Mouse (Mus musculus): Measurements from ENCODE around the gene Kpna1. TPM values are rescaled to one million over a fixed set of nuclear protein-coding genes. Genes with fewer than 3 reads are reported as not detected.
"Not testable (repeated sequence)": the region's sequence is repeated elsewhere in the genome, so short reads cannot be mapped to it uniquely, and the experiment has no call there.

The Kpna1 gene
- total RNA-seq, 2 experiments from 2014 or later = 176 to 180 TPM

GRCm38 (mm10) chr16:36057933-36058475, 79.5 kb downstream of the Kpna1 start:
- DNase-seq = peak; percentile 29
- TF ChIP-seq CTCF (IDR thresholded peaks at IDR 0.05) = no peak
- intact Hi-C loops (cut with DNase I) = no loop called here
- H3K4me3 ChIP-seq = no peak overlapping the region
- peak overlapping the region; percentile 71 for H3K27ac ChIP-seq

GRCm38 (mm10) chr16:36062534-36062933, 84.0 kb downstream of the Kpna1 start:
- H3K27ac ChIP-seq = peak overlapping the region; percentile 83
- intact Hi-C loops (cut with DNase I); H3K4me3 ChIP-seq; DNase-seq: not testable (repeated sequence)

- peak; percentile 38 for DNase-seq
- TF ChIP-seq CTCF (IDR thresholded peaks at IDR 0.05) = no peak
- peak overlapping the region; percentile 15; the same call in 1 of the 2 replicates for H3K4me3 ChIP-seq
- intact Hi-C loops (cut with DNase I) = no loop called here
- H3K27ac ChIP-seq = peak overlapping the region; percentile 83
Observed at GRCm38 (mm10) chr16:36063315-36063714, 84.8 kb downstream of the Kpna1 start.

- Histone ChIP-seq H3K4me3 (no peak overlapping the region), H3K27ac (no peak overlapping the region)
- intact Hi-C loops (cut with DNase I) = no loop called here
- TF ChIP-seq CTCF (IDR thresholded peaks at IDR 0.05) = no peak
- no peak for DNase-seq
Observed at GRCm38 (mm10) chr16:36064904-36065303, 86.4 kb downstream of the Kpna1 start.

GRCm38 (mm10) chr16:36067694-36068093, 89.1 kb downstream of the Kpna1 start:
- intact Hi-C loops (cut with DNase I) = no loop called here

GRCm38 (mm10) chr16:36068356-36068755, 89.8 kb downstream of the Kpna1 start:
- DNase-seq = no peak
- no peak for TF ChIP-seq CTCF (IDR thresholded peaks at IDR 0.05)
- intact Hi-C loops (cut with DNase I) = no loop called here
- H3K4me3 ChIP-seq = peak overlapping the region; percentile 19
- peak overlapping the region; percentile 98; the same call in 1 of the 2 replicates for H3K27ac ChIP-seq

More at GRCm38 (mm10) chr16:36067694-36068093, 89.1 kb downstream of the Kpna1 start:
- H3K27ac ChIP-seq = peak overlapping the region; percentile 41; the same call in 1 of the 2 replicates
- no peak overlapping the region for H3K4me3 ChIP-seq
- no peak for TF ChIP-seq CTCF (IDR thresholded peaks at IDR 0.05)
- no peak for DNase-seq

- peak overlapping the region; percentile 98 for H3K27ac ChIP-seq
- no peak for TF ChIP-seq CTCF (IDR thresholded peaks at IDR 0.05)
- intact Hi-C loops (cut with DNase I) = loop anchor here (2.0 to 10.0 kb wide), 2 partner anchors 87 to 945 kb away; partner anchors contain the start of gene Polq
Observed at GRCm38 (mm10) chr16:36069819-36070575, 91.4 kb downstream of the Kpna1 start.

GRCm38 (mm10) chr16:36071071-36071449, 92.5 kb downstream of the Kpna1 start:
- no peak for DNase-seq
- peak overlapping the region; percentile 98 for H3K27ac ChIP-seq
- H3K4me3 ChIP-seq = peak overlapping the region; percentile 84
- TF ChIP-seq CTCF (IDR thresholded peaks at IDR 0.05) = no peak
- intact Hi-C loops (cut with DNase I) = loop anchor here (2.0 to 10.0 kb wide), 2 partner anchors 88 to 944 kb away; partner anchors contain the start of gene Polq

More at GRCm38 (mm10) chr16:36069819-36070575, 91.4 kb downstream of the Kpna1 start:
- H3K4me3 ChIP-seq = peak overlapping the region; percentile 84
- no peak for DNase-seq

- H3K27ac ChIP-seq = peak within 1 kb of the TSS; percentile 98
- DNase-seq = peak; percentile 97
- H3K4me3 ChIP-seq = peak within 1 kb of the TSS; percentile 84
- peak; percentile 33; the same call in 1 of the 2 replicates for TF ChIP-seq CTCF (IDR thresholded peaks at IDR 0.05)
- intact Hi-C loops (cut with DNase I) = loop anchor here (2.0 to 10.0 kb wide), 2 partner anchors 89 to 943 kb away; partner anchors contain the start of gene Polq
Observed at GRCm38 (mm10) chr16:36071450-36072379, 93.2 kb downstream of the Kpna1 start, which contains the start of the genes Fam162a and Ccdc58. Gene Fam162a (minus strand): TSS chr16:36071594. Gene Ccdc58 (plus strand): TSS chr16:36071685.

GRCm38 (mm10) chr16:36072410-36073011, 94.0 kb downstream of the Kpna1 start:
- no peak for DNase-seq
- intact Hi-C loops (cut with DNase I) = loop anchor here (10.0 kb wide), 1 partner anchor 942 kb away; the partner anchor contains the start of gene Polq
- H3K27ac ChIP-seq = peak overlapping the region; percentile 98
- peak overlapping the region; percentile 84 for H3K4me3 ChIP-seq
- no peak for TF ChIP-seq CTCF (IDR thresholded peaks at IDR 0.05)

- Histone ChIP-seq H3K27ac (no peak overlapping the region), H3K4me3 (no peak overlapping the region)
- DNase-seq = no peak
- TF ChIP-seq CTCF (IDR thresholded peaks at IDR 0.05) = no peak
- intact Hi-C loops (cut with DNase I) = loop anchor here (10.0 kb wide), 1 partner anchor 940 kb away; the partner anchor contains the start of gene Polq
Observed at GRCm38 (mm10) chr16:36074772-36075171, 96.2 kb downstream of the Kpna1 start.

Measured in gastrocnemius, adult 2 months (tissue).